Mouse (Mus musculus) small intestine, adult 2 months (tissue): ENCODE results near the gene Hoxd10.

Experiments
- CTCF ChIP-seq: fragments of 200-500 bp; IDR thresholded peaks from 2 replicates; pipeline ENCODE4 v1.5.1; 2012; ENCODE audit warnings: low read depth, mild to moderate bottlenecking, control low read depth, inconsistent platforms, low read length, moderate library complexity, mixed read lengths; ENCODE audit not compliant: insufficient replicate concordance, insufficient read length; ENCODE audit errors: extremely low read depth
- POLR2A ChIP-seq: fragments of 200-500 bp; IDR thresholded peaks from 2 replicates; pipeline ENCODE4 v1.6.1; 2012; ENCODE audit warnings: low read depth, mild to moderate bottlenecking, control low read depth, inconsistent platforms, low read length, moderate library complexity

DNA sequence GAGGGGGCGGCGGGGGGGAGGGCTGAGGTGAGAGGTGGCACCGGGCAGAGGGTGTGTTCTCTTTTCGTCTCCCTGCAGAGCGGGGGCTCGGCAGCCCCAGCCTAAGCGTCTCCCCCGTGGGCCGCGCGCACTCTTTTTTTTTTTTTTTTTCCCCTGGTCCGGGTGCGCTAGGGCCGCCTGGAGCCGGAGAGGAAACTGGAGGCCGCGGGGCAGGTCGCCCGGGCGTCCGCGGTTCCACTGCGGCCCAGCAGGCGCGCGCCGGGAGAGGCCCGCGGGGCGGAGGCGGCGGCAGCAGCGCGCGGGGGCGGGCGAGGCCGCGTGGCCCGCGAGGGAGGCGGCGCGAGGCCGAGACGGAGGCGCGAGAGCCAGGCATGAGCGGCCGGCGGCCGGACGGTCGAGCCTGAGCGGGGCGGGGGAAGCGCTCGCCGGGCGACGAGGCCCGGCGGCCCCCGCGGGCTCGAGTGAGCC lies 13.3 kb downstream of the Hoxd10 start:
- TF ChIP-seq CTCF (no peak), POLR2A (no peak)
